Mouse (Mus musculus) right cerebral cortex, postnatal 10 days (tissue): ENCODE data around the gene Tmem274.
A peak's percentile ranks its signal among the peaks of the same experiment; 100 is the strongest.
"Not testable (repeated sequence)": the region's sequence is repeated elsewhere in the genome, so short reads cannot be mapped to it uniquely, and the experiment has no call there.

ENCODE experiments used
- DNase-seq, 2 experiments: peaks; one replicate each; pipeline ENCODE4 v3.0.0; 2021; ENCODE audit warnings: low spot score in 2 of 2

Tmem274 gene

GRCm38 (mm10) chr4:149477078-149477477 is at the start of gene Tmem274:
Gene Tmem274, plus strand, starts transcription at chr4:149477378.
- no peak for DNase-seq

- no peak for DNase-seq
Measured at GRCm38 (mm10) chr4:149429592-149429991, 47.6 kb upstream of the Tmem274 start.

GRCm38 (mm10) chr4:149431887-149432286 is 45.3 kb upstream of the Tmem274 start:
- DNase-seq = not testable (repeated sequence)

GRCm38 (mm10) chr4:149440576-149440975 is 36.6 kb upstream of the Tmem274 start:
- no peak for DNase-seq

GRCm38 (mm10) chr4:149442436-149442835 is 34.7 kb upstream of the Tmem274 start:
- DNase-seq = no peak

GRCm38 (mm10) chr4:149444465-149444864 is 32.7 kb upstream of the Tmem274 start:
- DNase-seq = no peak

GRCm38 (mm10) chr4:149444964-149445701 is 32.0 kb upstream of the Tmem274 start:
- DNase-seq = peak; percentile 92 to 93

- peak; percentile 73 to 76 for DNase-seq
Measured at GRCm38 (mm10) chr4:149445868-149446267, 31.3 kb upstream of the Tmem274 start.

GRCm38 (mm10) chr4:149446309-149446708 is 30.9 kb upstream of the Tmem274 start:
- DNase-seq = no peak

GRCm38 (mm10) chr4:149450636-149451035 is 26.5 kb upstream of the Tmem274 start:
- DNase-seq = no peak

GRCm38 (mm10) chr4:149453656-149454055 is 23.5 kb upstream of the Tmem274 start:
- peak in 1 of 2 experiments; percentile 28 for DNase-seq

- DNase-seq = no peak
Measured at GRCm38 (mm10) chr4:149454263-149454662, 22.9 kb upstream of the Tmem274 start.

- no peak for DNase-seq
Measured at GRCm38 (mm10) chr4:149454879-149455278, 22.3 kb upstream of the Tmem274 start, which contains the start of gene Rbp7. Gene Rbp7, minus strand, starts transcription at chr4:149454978.

- DNase-seq = not testable (repeated sequence)
Measured at GRCm38 (mm10) chr4:149457163-149457562, 20.0 kb upstream of the Tmem274 start.

GRCm38 (mm10) chr4:149457831-149458430 is 19.2 kb upstream of the Tmem274 start:
- DNase-seq = no peak

GRCm38 (mm10) chr4:149458526-149458925 is 18.7 kb upstream of the Tmem274 start:
- no peak for DNase-seq

GRCm38 (mm10) chr4:149459425-149459824 is 17.8 kb upstream of the Tmem274 start:
- no peak for DNase-seq

- not testable (repeated sequence) for DNase-seq
Measured at GRCm38 (mm10) chr4:149460475-149460874, 16.7 kb upstream of the Tmem274 start.

GRCm38 (mm10) chr4:149461579-149462304 is 15.4 kb upstream of the Tmem274 start:
- DNase-seq = no peak

- no peak for DNase-seq
Measured at GRCm38 (mm10) chr4:149462305-149462971, 14.7 kb upstream of the Tmem274 start.

- DNase-seq = no peak
Measured at GRCm38 (mm10) chr4:149463435-149463950, 13.7 kb upstream of the Tmem274 start.

- no peak for DNase-seq
Measured at GRCm38 (mm10) chr4:149469557-149469956, 7.6 kb upstream of the Tmem274 start.
